Mouse (Mus musculus) cerebellum, adult 11 months (tissue): ENCODE results near the gene Ccdc172.
A peak's percentile ranks its signal among the peaks of the same experiment; 100 is the strongest.

Experiments used
- DNase-seq: peaks from one replicate; pipeline ENCODE4 v3.0.0; 2022

Gene Ccdc172

GRCm38 (mm10) chr19:58511818-58512217 lies at the start of gene Ccdc172:
Gene Ccdc172 (plus strand): TSS chr19:58511993.
- DNase-seq = no peak

GRCm38 (mm10) chr19:58463755-58464154 lies 48.0 kb upstream of the Ccdc172 start:
- DNase-seq = no peak

GRCm38 (mm10) chr19:58468331-58468730 lies 43.5 kb upstream of the Ccdc172 start:
- DNase-seq = no peak

- DNase-seq = peak; percentile 65
Observed at GRCm38 (mm10) chr19:58469421-58469820, 42.4 kb upstream of the Ccdc172 start.

GRCm38 (mm10) chr19:58474251-58474650 lies 37.5 kb upstream of the Ccdc172 start:
- no peak for DNase-seq

- no peak for DNase-seq
Observed at GRCm38 (mm10) chr19:58482373-58482977, 29.3 kb upstream of the Ccdc172 start.

- no peak for DNase-seq
Observed at GRCm38 (mm10) chr19:58486686-58487085, 25.1 kb upstream of the Ccdc172 start.

- DNase-seq = no peak
Observed at GRCm38 (mm10) chr19:58497106-58497505, 14.7 kb upstream of the Ccdc172 start.

GRCm38 (mm10) chr19:58499420-58499966 lies 12.3 kb upstream of the Ccdc172 start:
- DNase-seq = no peak

- no peak for DNase-seq
Observed at GRCm38 (mm10) chr19:58500049-58500448, 11.7 kb upstream of the Ccdc172 start.

GRCm38 (mm10) chr19:58521696-58522095 lies 9.9 kb downstream of the Ccdc172 start:
- DNase-seq = no peak

GRCm38 (mm10) chr19:58523736-58524394 lies 12.1 kb downstream of the Ccdc172 start:
- DNase-seq = no peak

GRCm38 (mm10) chr19:58525457-58526239 lies 13.9 kb downstream of the Ccdc172 start:
- DNase-seq = no peak

- no peak for DNase-seq
Observed at GRCm38 (mm10) chr19:58533077-58533476, 21.3 kb downstream of the Ccdc172 start.

GRCm38 (mm10) chr19:58536691-58537090 lies 24.9 kb downstream of the Ccdc172 start:
- no peak for DNase-seq

- DNase-seq = no peak
Observed at GRCm38 (mm10) chr19:58540396-58540795, 28.6 kb downstream of the Ccdc172 start.

- DNase-seq = no peak
Observed at GRCm38 (mm10) chr19:58548367-58548766, 36.6 kb downstream of the Ccdc172 start.

- no peak for DNase-seq
Observed at GRCm38 (mm10) chr19:58550489-58550888, 38.7 kb downstream of the Ccdc172 start.

- no peak for DNase-seq
Observed at GRCm38 (mm10) chr19:58550916-58551315, 39.1 kb downstream of the Ccdc172 start.

GRCm38 (mm10) chr19:58554974-58555373 lies 43.2 kb downstream of the Ccdc172 start:
- no peak for DNase-seq

GRCm38 (mm10) chr19:58558352-58558751 lies 46.6 kb downstream of the Ccdc172 start:
- DNase-seq = peak; percentile 6

- DNase-seq = no peak
Observed at GRCm38 (mm10) chr19:58562301-58562815, 50.6 kb downstream of the Ccdc172 start.

- DNase-seq = no peak
Observed at GRCm38 (mm10) chr19:58571566-58571965, 59.8 kb downstream of the Ccdc172 start.
